Mouse (Mus musculus): ENCODE results near the gene Tmcc2. TPM values are rescaled to one million over a fixed set of nuclear protein-coding genes. Genes with fewer than 3 reads are reported as not detected.

Tmcc2 gene
- total and polyA plus RNA-seq, 3 experiments: 6.7 to 99.6 (median 14.9) TPM

DNA sequence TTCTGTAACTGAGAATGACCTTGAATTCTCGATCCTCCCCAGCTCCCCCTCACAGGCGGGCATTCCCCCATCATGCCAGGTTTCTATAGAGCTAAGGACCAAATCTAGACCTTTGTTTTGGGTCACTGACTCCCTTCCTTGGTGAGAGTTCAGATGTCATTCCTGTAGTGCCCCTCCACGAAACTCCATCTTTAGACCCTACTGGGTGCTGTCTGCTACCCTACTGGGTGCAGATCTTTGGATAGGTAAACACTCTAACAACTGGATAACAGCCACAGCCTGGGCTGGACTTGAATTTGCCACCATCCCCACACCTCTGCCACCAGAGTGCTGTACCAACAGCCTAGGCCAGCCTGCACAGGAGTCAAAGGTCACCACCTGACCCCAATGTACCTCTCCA is 48.6 kb downstream of the Tmcc2 start:
- Histone ChIP-seq H3K4me3 (ENCODE audit: low read depth, low read length) (peak overlapping the region; percentile 61), H3K4me1 (ENCODE audit: insufficient read depth, low read depth, low read length) (peaks cover 65% of the 10 kb centered on the region), H3K9me3 (replicated peaks) (no peaks in the 10 kb centered on the region), H3K27me3 (ENCODE audit: insufficient read depth, low read length) (peaks cover 11% of the 10 kb centered on the region; the same call in 1 of the 2 replicates), H3K36me3 (replicated peaks) (peaks cover 27% of the 10 kb centered on the region)
- DNase-seq (ENCODE audit: low spot score) (no peak), ATAC-seq (ENCODE audit: extremely low read depth, insufficient number of reproducible peaks, low FRiP score, poor library complexity, severe bottlenecking) (no peak)
- TF ChIP-seq GATA1 (IDR thresholded peaks at IDR 0.05; ENCODE audit: borderline replicate concordance, low read length) (no peak), POLR2AphosphoS5 (IDR thresholded peaks at IDR 0.05; ENCODE audit: insufficient replicate concordance, low read depth, low read length) (no peak)

DNA sequence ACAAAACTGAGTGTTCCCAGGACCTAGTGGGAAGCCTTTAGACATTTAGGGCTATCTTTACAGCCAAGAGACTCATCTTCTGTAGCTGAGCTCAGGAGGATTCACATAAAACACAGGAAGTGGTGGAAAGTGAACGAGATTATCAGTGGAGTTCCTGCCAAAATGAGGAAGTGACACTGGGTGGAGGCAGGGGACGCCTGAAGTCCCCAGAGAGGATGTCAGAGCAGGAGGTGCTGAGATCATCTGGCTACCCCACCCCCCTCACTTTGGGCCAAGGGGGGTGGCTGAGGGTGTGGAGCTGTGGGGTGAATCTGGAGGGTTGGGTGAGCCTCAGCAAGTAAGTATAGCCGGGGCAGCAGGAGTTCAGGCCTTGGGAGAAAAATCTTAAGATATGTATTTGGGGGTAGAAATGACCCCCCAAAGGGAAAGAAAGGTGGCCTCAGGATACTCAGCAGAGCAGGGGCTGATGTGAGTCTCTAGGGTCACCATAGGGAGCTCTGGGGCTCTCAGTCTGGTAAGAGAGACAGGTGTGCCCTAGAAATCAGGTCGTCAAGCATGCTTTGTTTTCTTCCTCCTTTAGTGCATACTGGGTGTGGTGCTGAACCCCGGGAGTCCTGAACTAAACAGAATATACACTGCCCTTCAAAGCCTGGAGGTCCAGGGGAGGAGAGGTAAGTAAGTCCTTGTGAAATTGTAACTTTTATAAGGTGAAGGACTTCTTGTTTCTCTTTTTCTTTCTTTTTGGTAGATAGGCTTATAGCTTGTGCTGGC is 49.2 kb downstream of the Tmcc2 start:
- Histone ChIP-seq H3K27me3 (ENCODE audit: insufficient read depth, low read length) (peaks cover 11% of the 10 kb centered on the region; the same call in 1 of the 2 replicates), H3K4me3 (ENCODE audit: low read depth, low read length) (peak overlapping the region; percentile 61), H3K9me3 (replicated peaks) (no peaks in the 10 kb centered on the region), H3K36me3 (replicated peaks) (peaks cover 26% of the 10 kb centered on the region), H3K4me1 (ENCODE audit: insufficient read depth, low read depth, low read length) (peaks cover 71% of the 10 kb centered on the region)
- peak; percentile 98 for ATAC-seq (ENCODE audit: extremely low read depth, insufficient number of reproducible peaks, low FRiP score, poor library complexity, severe bottlenecking)
- TF ChIP-seq POLR2AphosphoS5 (IDR thresholded peaks at IDR 0.05; ENCODE audit: insufficient replicate concordance, low read depth, low read length) (no peak), GATA2 (IDR thresholded peaks at IDR 0.05; ENCODE audit: borderline replicate concordance, low read depth, low read length) (no peak), GATA1 (IDR thresholded peaks at IDR 0.05; ENCODE audit: borderline replicate concordance, low read length) (no peak), TAL1 (conservative IDR thresholded peaks at IDR 0.05; ENCODE audit: low read depth, low read length) (no peak), CTCF (IDR thresholded peaks at IDR 0.05; ENCODE audit: low read depth, low read length) (no peak)
- DNase-seq (ENCODE audit: low spot score): peak; percentile 97

DNA sequence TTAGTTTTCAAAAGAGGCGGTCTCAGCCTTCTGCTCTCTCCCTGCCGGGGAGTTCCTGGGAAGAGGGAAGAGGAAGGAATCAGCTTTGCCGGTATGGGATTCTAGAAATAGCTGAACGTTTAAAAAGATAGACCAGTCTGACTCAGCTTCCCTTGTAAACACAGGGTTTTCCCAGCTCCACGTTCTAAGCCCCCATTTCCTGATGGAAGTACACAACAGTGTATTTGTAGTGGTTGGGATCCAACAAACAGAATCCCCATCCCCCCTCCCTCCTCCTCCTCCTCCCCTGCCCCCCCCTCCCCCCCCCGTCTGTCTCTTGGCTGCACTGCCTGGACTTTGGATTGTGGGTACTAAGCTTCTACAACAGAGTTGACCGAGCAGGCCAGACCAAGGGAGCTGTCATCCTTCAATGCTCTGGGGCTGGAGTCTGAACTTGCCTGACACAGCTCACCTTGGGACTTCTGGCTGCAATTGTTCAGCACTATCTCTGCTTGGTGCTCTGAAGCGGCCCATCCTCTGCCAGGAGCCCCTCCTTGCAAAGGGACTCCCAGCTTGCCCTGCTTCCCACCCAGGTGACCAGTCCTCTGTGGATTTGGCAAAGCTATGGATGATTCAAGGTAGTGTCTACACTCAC is 52.9 kb downstream of the Tmcc2 start:
- H3K9me3 ChIP-seq (replicated peaks): no peaks in the 10 kb centered on the region
- no peak for ATAC-seq (ENCODE audit: extremely low read depth, insufficient number of reproducible peaks, low FRiP score, poor library complexity, severe bottlenecking)
- no peak for DNase-seq (ENCODE audit: low spot score)
- H3K4me3 ChIP-seq (ENCODE audit: low read depth, low read length): no peak overlapping the region
- no peaks in the 10 kb centered on the region for H3K36me3 ChIP-seq (replicated peaks)
- TF ChIP-seq GATA1 (IDR thresholded peaks at IDR 0.05; ENCODE audit: borderline replicate concordance, low read length) (no peak), CTCF (IDR thresholded peaks at IDR 0.05; ENCODE audit: low read depth, low read length) (no peak), POLR2AphosphoS5 (IDR thresholded peaks at IDR 0.05; ENCODE audit: insufficient replicate concordance, low read depth, low read length) (no peak), TAL1 (conservative IDR thresholded peaks at IDR 0.05; ENCODE audit: low read depth, low read length) (no peak), GATA2 (IDR thresholded peaks at IDR 0.05; ENCODE audit: borderline replicate concordance, low read depth, low read length) (no peak)
- H3K27me3 ChIP-seq (ENCODE audit: insufficient read depth, low read length): peaks cover 15% of the 10 kb centered on the region; the same call in 1 of the 2 replicates
- peaks cover 82% of the 10 kb centered on the region for H3K4me1 ChIP-seq (ENCODE audit: insufficient read depth, low read depth, low read length)

DNA sequence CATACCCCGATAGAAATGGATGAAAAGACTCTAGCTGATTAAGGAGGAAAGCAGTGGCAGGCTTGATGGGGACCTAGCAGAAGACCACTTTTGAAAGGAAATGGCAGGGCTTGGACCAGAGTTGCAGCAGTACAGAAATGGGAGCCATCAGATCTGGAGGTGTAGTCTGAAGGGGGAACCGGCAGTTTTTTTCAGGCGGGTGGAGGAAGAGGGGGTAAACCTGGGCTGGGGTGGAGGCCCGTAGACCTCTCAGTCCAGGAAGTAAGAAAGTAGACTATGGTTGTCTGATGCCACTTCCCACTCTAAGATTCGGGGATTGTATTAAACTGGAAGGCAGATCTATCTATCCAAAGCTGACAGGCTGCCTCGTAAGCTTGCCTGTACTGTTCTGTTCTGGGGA is 54.2 kb downstream of the Tmcc2 start:
- H3K4me3 ChIP-seq (ENCODE audit: low read depth, low read length): no peak overlapping the region
- H3K27me3 ChIP-seq (ENCODE audit: insufficient read depth, low read length): peaks cover 23% of the 10 kb centered on the region
- no peak for TF ChIP-seq GATA1 (IDR thresholded peaks at IDR 0.05; ENCODE audit: borderline replicate concordance, low read length)
- TF ChIP-seq GATA2 (IDR thresholded peaks at IDR 0.05; ENCODE audit: borderline replicate concordance, low read depth, low read length): no peak
- TF ChIP-seq TAL1 (conservative IDR thresholded peaks at IDR 0.05; ENCODE audit: low read depth, low read length): no peak
- no peak for TF ChIP-seq CTCF (IDR thresholded peaks at IDR 0.05; ENCODE audit: low read depth, low read length)
- no peak for TF ChIP-seq POLR2AphosphoS5 (IDR thresholded peaks at IDR 0.05; ENCODE audit: insufficient replicate concordance, low read depth, low read length)
- no peak for DNase-seq (ENCODE audit: low spot score)
- no peak for ATAC-seq (ENCODE audit: extremely low read depth, insufficient number of reproducible peaks, low FRiP score, poor library complexity, severe bottlenecking)
- no peaks in the 10 kb centered on the region for H3K9me3 ChIP-seq (replicated peaks)
- H3K4me1 ChIP-seq (ENCODE audit: insufficient read depth, low read depth, low read length): peaks cover 71% of the 10 kb centered on the region
- no peaks in the 10 kb centered on the region for H3K36me3 ChIP-seq (replicated peaks)

DNA sequence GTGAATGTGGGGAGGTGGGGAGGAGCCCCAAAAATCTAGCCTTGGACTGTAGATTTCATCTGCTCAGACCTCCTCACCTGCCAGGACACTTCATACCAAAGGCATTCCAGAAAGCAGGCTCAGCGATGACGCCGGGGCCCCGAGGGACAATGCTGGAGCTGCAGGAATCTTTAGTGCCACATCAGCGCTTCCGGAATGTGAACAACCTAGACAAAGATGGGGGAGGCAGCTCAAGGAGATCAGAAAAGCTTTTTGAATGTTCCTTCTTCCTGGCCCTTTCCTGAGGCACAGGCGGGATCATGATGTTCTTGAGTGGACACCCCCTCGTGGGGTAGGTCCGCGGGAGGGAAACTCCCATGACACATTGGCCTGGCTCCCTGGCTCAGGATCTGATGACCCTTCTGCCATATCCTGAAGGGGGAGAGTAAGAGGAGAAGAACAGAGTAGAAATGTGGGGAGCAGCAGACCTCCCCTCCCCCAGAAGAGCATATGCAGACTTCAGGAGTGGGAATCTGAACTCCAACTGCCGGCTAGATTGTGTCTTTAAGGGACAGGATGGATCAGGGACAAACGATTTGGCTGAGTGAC is 55.6 kb downstream of the Tmcc2 start:
- no peak overlapping the region for H3K4me3 ChIP-seq (ENCODE audit: low read depth, low read length)
- no peak for TF ChIP-seq CTCF (IDR thresholded peaks at IDR 0.05; ENCODE audit: low read depth, low read length)
- no peak for TF ChIP-seq TAL1 (conservative IDR thresholded peaks at IDR 0.05; ENCODE audit: low read depth, low read length)
- no peak for TF ChIP-seq GATA2 (IDR thresholded peaks at IDR 0.05; ENCODE audit: borderline replicate concordance, low read depth, low read length)
- TF ChIP-seq POLR2AphosphoS5 (IDR thresholded peaks at IDR 0.05; ENCODE audit: insufficient replicate concordance, low read depth, low read length): no peak
- no peak for TF ChIP-seq GATA1 (IDR thresholded peaks at IDR 0.05; ENCODE audit: borderline replicate concordance, low read length)
- H3K36me3 ChIP-seq (replicated peaks): no peaks in the 10 kb centered on the region
- no peak for DNase-seq (ENCODE audit: low spot score)
- H3K4me1 ChIP-seq (ENCODE audit: insufficient read depth, low read depth, low read length): peaks cover 56% of the 10 kb centered on the region
- no peaks in the 10 kb centered on the region for H3K9me3 ChIP-seq (replicated peaks)
- H3K27me3 ChIP-seq (ENCODE audit: insufficient read depth, low read length): peaks cover 37% of the 10 kb centered on the region
- no peak for ATAC-seq (ENCODE audit: extremely low read depth, insufficient number of reproducible peaks, low FRiP score, poor library complexity, severe bottlenecking)

DNA sequence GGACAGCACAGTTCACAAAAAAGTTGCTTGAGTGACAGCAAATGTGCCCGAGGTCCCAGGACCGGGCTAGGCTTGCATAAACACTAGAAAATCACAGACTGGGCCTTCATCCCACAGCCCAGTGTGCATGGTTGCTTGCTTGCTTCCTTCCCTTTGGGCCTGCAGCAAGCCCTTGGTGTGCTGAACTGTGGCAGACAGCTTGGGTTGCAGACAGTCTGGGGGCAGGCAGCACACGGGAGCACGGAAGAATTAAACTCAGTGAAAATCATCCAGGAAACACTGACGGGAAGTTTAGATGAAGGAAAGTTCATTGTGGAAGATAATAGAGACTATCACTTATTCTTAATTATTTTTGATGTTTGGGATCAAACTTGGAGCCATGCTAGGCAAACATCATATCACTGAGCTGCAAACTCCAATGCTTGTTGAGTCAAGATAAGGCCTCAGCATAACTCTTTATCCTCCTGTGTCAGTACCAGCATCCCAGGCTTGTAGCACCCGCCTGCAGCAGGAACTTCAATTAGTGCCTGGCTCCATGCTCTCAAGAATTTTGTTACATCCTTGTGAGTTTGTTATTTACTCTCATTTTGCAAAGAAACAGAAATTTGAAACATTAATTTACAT is 56.8 kb downstream of the Tmcc2 start:
- H3K4me3 ChIP-seq (ENCODE audit: low read depth, low read length): no peak overlapping the region
- TF ChIP-seq TAL1 (conservative IDR thresholded peaks at IDR 0.05; ENCODE audit: low read depth, low read length) (no peak), CTCF (IDR thresholded peaks at IDR 0.05; ENCODE audit: low read depth, low read length) (no peak), GATA1 (IDR thresholded peaks at IDR 0.05; ENCODE audit: borderline replicate concordance, low read length) (no peak), POLR2AphosphoS5 (IDR thresholded peaks at IDR 0.05; ENCODE audit: insufficient replicate concordance, low read depth, low read length) (no peak), GATA2 (IDR thresholded peaks at IDR 0.05; ENCODE audit: borderline replicate concordance, low read depth, low read length) (no peak)
- no peaks in the 10 kb centered on the region for H3K9me3 ChIP-seq (replicated peaks)
- no peaks in the 10 kb centered on the region for H3K36me3 ChIP-seq (replicated peaks)
- peaks cover 48% of the 10 kb centered on the region for H3K27me3 ChIP-seq (ENCODE audit: insufficient read depth, low read length)
- peaks cover 46% of the 10 kb centered on the region for H3K4me1 ChIP-seq (ENCODE audit: insufficient read depth, low read depth, low read length)
- no peak for ATAC-seq (ENCODE audit: extremely low read depth, insufficient number of reproducible peaks, low FRiP score, poor library complexity, severe bottlenecking)
- no peak for DNase-seq (ENCODE audit: low spot score)
